Mouse (Mus musculus) cerebellum, adult (tissue): ENCODE measurements around the gene Tmem167b.

Source experiments
- ATAC-seq: cut with Nextera tagmentation; 2 replicates; pipeline ENCODE4 v1.9.2; 2017; ENCODE audit warnings: mild to moderate bottlenecking, moderate library complexity, mixed read lengths; ENCODE audit not compliant: insufficient number of reproducible peaks, low FRiP score, low TSS enrichment

Tmem167b gene

GRCm38 (mm10) chr3:108542299-108542698, 20.0 kb downstream of the Tmem167b start:
- ATAC-seq: no peak

- ATAC-seq: peak; percentile 85
Measured at GRCm38 (mm10) chr3:108537303-108537702, 25.0 kb downstream of the Tmem167b start.

DNA sequence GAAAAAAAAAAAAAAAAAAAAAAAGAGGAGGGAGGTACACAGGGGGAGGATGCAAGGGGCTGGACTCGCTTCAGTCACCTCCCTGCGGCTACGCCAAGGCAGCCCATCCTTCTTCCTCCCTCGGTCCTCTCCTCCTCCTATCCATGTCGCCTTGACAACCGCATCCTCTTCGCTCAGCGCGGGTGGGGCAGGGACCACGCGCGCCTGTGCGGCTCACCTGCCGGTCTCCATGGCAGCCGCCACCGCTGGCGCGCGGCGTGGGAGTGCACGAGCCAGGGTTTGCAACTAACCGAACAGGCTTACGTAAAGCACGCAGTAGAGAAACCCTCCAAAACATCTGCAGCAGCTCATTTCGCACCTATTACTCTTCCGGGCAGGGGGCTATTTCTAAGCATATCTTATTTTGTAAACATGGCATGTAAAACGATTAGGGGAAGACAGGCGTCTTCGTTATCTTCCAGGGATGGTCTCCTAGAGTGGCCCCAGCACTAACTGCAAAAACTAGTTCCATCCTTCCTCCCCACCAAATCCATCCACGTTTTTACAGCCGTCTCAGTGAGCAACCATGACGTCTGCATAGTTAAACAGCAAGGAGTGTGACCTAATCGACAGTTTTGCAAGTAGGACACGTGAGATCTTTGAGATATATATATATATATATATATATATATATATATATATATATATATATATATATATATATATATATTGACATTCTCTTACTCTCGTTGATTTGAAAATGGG, 25.6 kb downstream of the Tmem167b start, which contains the start of gene 5330417C22Rik:
TSS of gene 5330417C22Rik (minus strand) at position 20 of the 744 bp plus-strand sequence.
- peak; percentile 70 for ATAC-seq

- no peak for ATAC-seq
Measured at GRCm38 (mm10) chr3:108535896-108536516, 26.3 kb downstream of the Tmem167b start.

DNA sequence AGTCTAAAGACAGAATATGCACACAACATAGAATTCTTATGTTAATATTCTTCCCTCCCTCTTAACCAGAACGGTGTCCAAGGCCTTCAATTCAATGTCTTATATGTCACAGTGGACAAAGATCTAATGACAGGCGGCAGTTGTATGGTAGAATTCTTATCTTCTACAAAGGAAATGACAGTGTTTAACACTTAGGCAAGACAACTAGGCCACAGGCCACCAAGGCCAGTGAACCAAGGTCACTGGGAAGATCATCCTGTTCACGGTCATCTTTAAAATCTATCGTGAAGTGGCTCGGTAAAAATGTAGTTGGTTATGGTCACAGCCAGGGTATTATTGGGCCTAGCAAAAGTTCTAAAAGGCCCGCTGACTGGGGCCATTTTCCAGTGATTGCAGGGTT, 28.3 kb downstream of the Tmem167b start, which contains the start of gene 1700013F07Rik:
TSS of gene 1700013F07Rik (plus strand) at position 200 of the 400 bp plus-strand sequence.
- no peak for ATAC-seq

DNA sequence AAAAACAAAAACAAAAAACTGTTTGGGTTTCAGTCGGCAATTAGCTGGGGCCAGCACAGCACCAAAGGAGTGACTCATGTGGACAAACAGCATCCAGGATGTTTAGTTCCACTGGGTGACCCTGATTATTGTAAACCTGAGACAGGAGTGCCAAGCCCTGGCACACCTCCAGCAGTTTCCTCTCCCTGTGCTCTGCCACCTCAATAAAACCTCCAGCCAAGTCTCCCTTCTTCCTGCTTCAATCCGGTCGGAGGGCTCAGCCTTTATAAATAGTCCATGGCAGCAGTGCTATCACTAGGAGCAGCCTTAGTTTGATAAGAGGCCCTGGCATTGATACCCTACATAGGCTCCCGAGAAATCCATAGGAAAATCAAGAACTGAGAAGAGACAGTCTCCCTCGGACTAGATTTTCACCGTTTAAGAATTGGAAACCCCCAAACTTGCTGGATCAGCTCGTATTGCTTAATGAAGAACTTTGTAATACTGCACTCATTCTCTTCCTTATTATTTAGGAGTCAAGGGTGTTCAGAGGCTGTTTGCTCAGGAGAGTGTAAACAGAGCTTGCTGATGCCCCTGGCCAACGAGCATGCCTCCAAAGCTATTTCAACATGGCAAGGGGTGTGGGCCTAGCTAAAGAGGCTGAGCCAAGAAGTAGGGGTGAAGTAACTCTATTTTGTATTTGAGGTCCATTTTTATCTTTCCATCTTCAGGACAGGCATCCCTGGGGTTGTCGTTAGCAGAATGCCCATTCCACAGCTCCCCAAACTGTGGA, 29.0 kb downstream of the Tmem167b start:
- no peak for ATAC-seq

- ATAC-seq: no peak
Measured at GRCm38 (mm10) chr3:108528489-108528888, 33.8 kb downstream of the Tmem167b start.

- no peak for ATAC-seq
Measured at GRCm38 (mm10) chr3:108523415-108523814, 38.9 kb downstream of the Tmem167b start.

- ATAC-seq: no peak
Measured at GRCm38 (mm10) chr3:108518276-108518675, 44.0 kb downstream of the Tmem167b start.

GRCm38 (mm10) chr3:108513465-108513864, 48.8 kb downstream of the Tmem167b start:
- ATAC-seq: no peak

DNA sequence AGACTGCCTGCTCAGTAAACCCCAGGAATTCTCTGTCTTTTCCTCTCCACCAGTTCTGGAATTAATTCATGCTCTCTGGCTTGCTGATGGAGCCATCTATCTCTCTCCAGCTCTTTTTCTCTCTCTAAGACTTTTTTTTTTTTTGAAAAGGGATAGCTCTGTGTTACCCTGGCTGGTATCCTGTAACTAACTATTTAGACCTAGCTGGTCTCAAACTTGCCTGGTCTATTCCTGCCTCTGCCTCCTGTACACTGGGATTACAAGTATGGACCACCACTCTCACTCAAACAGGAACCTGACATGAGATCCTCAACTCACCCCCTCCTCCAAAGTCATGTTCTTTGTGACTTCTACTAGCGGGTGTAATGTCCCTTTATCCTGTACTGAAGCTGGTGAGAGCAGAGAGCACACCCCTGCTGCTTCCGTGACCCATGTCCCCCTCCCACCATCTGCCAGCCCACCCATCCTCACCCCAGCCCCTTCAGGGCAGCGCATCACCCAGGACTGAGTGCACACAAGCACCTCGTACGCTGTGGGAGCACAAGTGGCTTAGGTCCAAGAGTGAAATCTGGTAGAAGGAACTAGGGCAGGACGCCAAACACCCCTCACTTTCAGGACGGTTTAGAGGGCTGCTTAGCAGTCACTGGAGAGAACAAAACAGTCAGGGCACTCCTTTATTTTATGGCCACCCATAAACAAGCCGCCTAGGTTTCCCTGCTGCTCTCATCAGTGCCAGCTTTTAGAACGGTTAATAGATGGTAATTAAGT, 51.4 kb downstream of the Tmem167b start:
- no peak for ATAC-seq

- ATAC-seq: no peak
Measured at GRCm38 (mm10) chr3:108510156-108510555, 52.1 kb downstream of the Tmem167b start.

DNA sequence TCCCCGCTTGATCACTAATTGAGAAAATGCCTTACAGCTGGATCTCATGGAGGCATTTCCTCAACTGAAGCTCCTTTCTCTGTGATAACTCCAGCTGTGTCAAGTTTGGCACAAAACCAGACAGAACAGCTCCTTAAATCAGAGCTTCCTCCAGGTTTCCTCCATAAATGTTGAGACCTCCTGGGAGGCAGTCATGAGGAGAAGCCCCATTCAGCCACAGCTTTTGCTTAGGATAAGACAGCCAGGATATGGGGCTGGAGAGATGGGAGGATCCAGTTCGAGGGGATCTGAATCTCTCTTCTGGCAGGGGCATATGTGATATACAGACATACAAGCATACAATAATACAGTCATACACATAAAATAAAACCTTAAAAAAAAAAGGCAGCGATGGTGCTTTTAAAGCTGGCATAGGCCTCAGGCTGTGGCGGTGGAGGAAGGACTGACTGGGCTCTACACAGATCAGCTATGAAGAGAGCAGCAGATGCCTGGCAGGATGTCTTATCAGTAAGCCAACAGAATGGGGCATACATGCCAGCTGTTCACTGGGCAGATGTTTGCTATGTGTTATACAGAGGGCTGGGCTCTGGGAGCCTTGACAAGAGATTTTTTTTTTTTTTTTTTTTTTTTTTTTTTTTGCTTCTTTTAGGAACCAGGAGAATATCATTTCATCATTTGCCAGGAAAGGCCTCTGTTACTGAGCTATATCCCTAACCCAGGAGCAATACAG, 53.4 kb downstream of the Tmem167b start:
- ATAC-seq: no peak
